Mouse (Mus musculus): ENCODE measurements around the gene Tpm4. TPM values are rescaled to one million over a fixed set of nuclear protein-coding genes. Genes with fewer than 3 reads are reported as not detected.

Tpm4 gene
- polyA plus RNA-seq, 1 experiment, result 55.7 TPM

- DNase-seq, result no peak
- H3K36me3 ChIP-seq (ENCODE audit: control insufficient read depth, insufficient read depth, low read length), result peaks cover 2% of the 10 kb centered on the region
- H3K4me3 ChIP-seq (ENCODE audit: insufficient read depth, low read depth, low read length), result no peak overlapping the region
- no peak overlapping the region for H3K27ac ChIP-seq (ENCODE audit: insufficient read depth, low read depth, low read length)
- WGBS, result 92% methylated on average over 13 of the region's 13 CpGs
- no peaks in the 10 kb centered on the region for H3K27me3 ChIP-seq (replicated peaks; ENCODE audit: control insufficient read depth, insufficient read depth, low read length)
- 0 out of 2 replicates have a peak, but pooled peaks cover 3% of the 10 kb centered on the region for H3K4me1 ChIP-seq (ENCODE audit: control insufficient read depth, insufficient read depth, low read length)
- TF ChIP-seq CTCF (conservative IDR thresholded peaks at IDR 0.05; ENCODE audit: insufficient read depth, insufficient read length, low read depth, low read length) (no peak), POLR2A (IDR thresholded peaks at IDR 0.05; ENCODE audit: low read depth, low read length) (no peak)
These were observed 8.6 kb downstream of the Tpm4 start for GRCm38 (mm10) chr8:72143256-72143824.

- Histone ChIP-seq H3K4me1 (ENCODE audit: control insufficient read depth, insufficient read depth, low read length) (0 out of 2 replicates have a peak, but pooled peaks cover 3% of the 10 kb centered on the region), H3K27me3 (replicated peaks; ENCODE audit: control insufficient read depth, insufficient read depth, low read length) (no peaks in the 10 kb centered on the region), H3K4me3 (ENCODE audit: insufficient read depth, low read depth, low read length) (no peak overlapping the region), H3K36me3 (ENCODE audit: control insufficient read depth, insufficient read depth, low read length) (peaks cover 2% of the 10 kb centered on the region), H3K27ac (ENCODE audit: insufficient read depth, low read depth, low read length) (no peak overlapping the region)
- no peak for DNase-seq
- WGBS, result 80% methylated on average over 5 of the region's 5 CpGs
- TF ChIP-seq POLR2A (IDR thresholded peaks at IDR 0.05; ENCODE audit: low read depth, low read length), result no peak
- TF ChIP-seq CTCF (conservative IDR thresholded peaks at IDR 0.05; ENCODE audit: insufficient read depth, insufficient read length, low read depth, low read length), result no peak
These were observed 9.7 kb downstream of the Tpm4 start for GRCm38 (mm10) chr8:72144345-72144975.

- 0 out of 2 replicates have a peak, but pooled peaks cover 3% of the 10 kb centered on the region for H3K4me1 ChIP-seq (ENCODE audit: control insufficient read depth, insufficient read depth, low read length)
- no peak overlapping the region for H3K4me3 ChIP-seq (ENCODE audit: insufficient read depth, low read depth, low read length)
- peaks cover 2% of the 10 kb centered on the region for H3K36me3 ChIP-seq (ENCODE audit: control insufficient read depth, insufficient read depth, low read length)
- H3K27me3 ChIP-seq (replicated peaks; ENCODE audit: control insufficient read depth, insufficient read depth, low read length), result no peaks in the 10 kb centered on the region
- 82% methylated on average over 3 of the region's 3 CpGs for WGBS
- no peak for DNase-seq
- H3K27ac ChIP-seq (ENCODE audit: insufficient read depth, low read depth, low read length), result no peak overlapping the region
- TF ChIP-seq POLR2A (IDR thresholded peaks at IDR 0.05; ENCODE audit: low read depth, low read length), result no peak
- no peak for TF ChIP-seq CTCF (conservative IDR thresholded peaks at IDR 0.05; ENCODE audit: insufficient read depth, insufficient read length, low read depth, low read length)
These were observed 10.7 kb downstream of the Tpm4 start for GRCm38 (mm10) chr8:72145511-72145910.

- WGBS, result 65% methylated on average over 1 of the region's 1 CpGs
- DNase-seq, result no peak
- H3K27ac ChIP-seq (ENCODE audit: insufficient read depth, low read depth, low read length), result no peak overlapping the region
- no peaks in the 10 kb centered on the region for H3K27me3 ChIP-seq (replicated peaks; ENCODE audit: control insufficient read depth, insufficient read depth, low read length)
- no peak overlapping the region for H3K4me3 ChIP-seq (ENCODE audit: insufficient read depth, low read depth, low read length)
- peaks cover 2% of the 10 kb centered on the region for H3K36me3 ChIP-seq (ENCODE audit: control insufficient read depth, insufficient read depth, low read length)
- TF ChIP-seq POLR2A (IDR thresholded peaks at IDR 0.05; ENCODE audit: low read depth, low read length) (no peak), CTCF (conservative IDR thresholded peaks at IDR 0.05; ENCODE audit: insufficient read depth, insufficient read length, low read depth, low read length) (no peak)
- 0 out of 2 replicates have a peak, but pooled peaks cover 3% of the 10 kb centered on the region for H3K4me1 ChIP-seq (ENCODE audit: control insufficient read depth, insufficient read depth, low read length)
These were observed 11.3 kb downstream of the Tpm4 start for GRCm38 (mm10) chr8:72146056-72146455.

GRCm38 (mm10) chr8:72146556-72146955 is 11.8 kb downstream of the Tpm4 start:
- Histone ChIP-seq H3K27me3 (replicated peaks; ENCODE audit: control insufficient read depth, insufficient read depth, low read length) (no peaks in the 10 kb centered on the region), H3K36me3 (ENCODE audit: control insufficient read depth, insufficient read depth, low read length) (peaks cover 2% of the 10 kb centered on the region), H3K4me3 (ENCODE audit: insufficient read depth, low read depth, low read length) (no peak overlapping the region), H3K4me1 (ENCODE audit: control insufficient read depth, insufficient read depth, low read length) (0 out of 2 replicates have a peak, but pooled peaks cover 3% of the 10 kb centered on the region), H3K27ac (ENCODE audit: insufficient read depth, low read depth, low read length) (no peak overlapping the region)
- DNase-seq, result no peak
- TF ChIP-seq CTCF (conservative IDR thresholded peaks at IDR 0.05; ENCODE audit: insufficient read depth, insufficient read length, low read depth, low read length), result no peak
- TF ChIP-seq POLR2A (IDR thresholded peaks at IDR 0.05; ENCODE audit: low read depth, low read length), result no peak
- WGBS, result 86% methylated on average over 3 of the region's 3 CpGs

GRCm38 (mm10) chr8:72147266-72147665 is 12.5 kb downstream of the Tpm4 start:
- H3K27me3 ChIP-seq (replicated peaks; ENCODE audit: control insufficient read depth, insufficient read depth, low read length), result no peaks in the 10 kb centered on the region
- 0 out of 2 replicates have a peak, but pooled peaks cover 3% of the 10 kb centered on the region for H3K4me1 ChIP-seq (ENCODE audit: control insufficient read depth, insufficient read depth, low read length)
- 63% methylated on average over 2 of the region's 2 CpGs for WGBS
- peak overlapping the region; percentile 59; the same call in 1 of the 2 replicates for H3K27ac ChIP-seq (ENCODE audit: insufficient read depth, low read depth, low read length)
- no peak for TF ChIP-seq CTCF (conservative IDR thresholded peaks at IDR 0.05; ENCODE audit: insufficient read depth, insufficient read length, low read depth, low read length)
- no peak for TF ChIP-seq POLR2A (IDR thresholded peaks at IDR 0.05; ENCODE audit: low read depth, low read length)
- no peak overlapping the region for H3K4me3 ChIP-seq (ENCODE audit: insufficient read depth, low read depth, low read length)
- peak; percentile 63 for DNase-seq
- peaks cover 3% of the 10 kb centered on the region for H3K36me3 ChIP-seq (ENCODE audit: control insufficient read depth, insufficient read depth, low read length)

- no peak for TF ChIP-seq POLR2A (IDR thresholded peaks at IDR 0.05; ENCODE audit: low read depth, low read length)
- no peak for TF ChIP-seq CTCF (conservative IDR thresholded peaks at IDR 0.05; ENCODE audit: insufficient read depth, insufficient read length, low read depth, low read length)
- peaks cover 3% of the 10 kb centered on the region for H3K36me3 ChIP-seq (ENCODE audit: control insufficient read depth, insufficient read depth, low read length)
- no peaks in the 10 kb centered on the region for H3K27me3 ChIP-seq (replicated peaks; ENCODE audit: control insufficient read depth, insufficient read depth, low read length)
- 69% methylated on average over 1 of the region's 1 CpGs for WGBS
- DNase-seq, result no peak
- H3K4me1 ChIP-seq (ENCODE audit: control insufficient read depth, insufficient read depth, low read length), result 0 out of 2 replicates have a peak, but pooled peaks cover 3% of the 10 kb centered on the region
- no peak overlapping the region for H3K27ac ChIP-seq (ENCODE audit: insufficient read depth, low read depth, low read length)
- H3K4me3 ChIP-seq (ENCODE audit: insufficient read depth, low read depth, low read length), result no peak overlapping the region
These were observed 14.3 kb downstream of the Tpm4 start for GRCm38 (mm10) chr8:72149056-72149455.
